Mouse (Mus musculus) thymus, adult 2 months (tissue): ENCODE data around the gene Sass6. TPM values are rescaled to one million over a fixed set of nuclear protein-coding genes. Genes with fewer than 3 reads are reported as not detected.

Source experiments
- DNase-seq: peaks from one replicate; pipeline ENCODE4 v3.0.0; 2021
- H3K27ac ChIP-seq: fragments of 200-500 bp; 2 replicates; pipeline ENCODE4 v1.5.1; 2012; ENCODE audit warnings: low read length, control low read depth; ENCODE audit not compliant: control insufficient read depth, insufficient read depth
- H3K27me3 ChIP-seq: fragments of 200-500 bp; 2 replicates; pipeline ENCODE4 v1.6.1; 2012; ENCODE audit warnings: mild to moderate bottlenecking, low read length, moderate library complexity, mixed read lengths; ENCODE audit not compliant: control insufficient read depth, insufficient read depth
- H3K36me3 ChIP-seq: fragments of 200-500 bp; 2 replicates; pipeline ENCODE4 v1.6.1; 2012; ENCODE audit warnings: mild to moderate bottlenecking, low read length, moderate library complexity; ENCODE audit not compliant: control insufficient read depth, insufficient read depth
- H3K4me1 ChIP-seq: fragments of 200-500 bp; replicated peaks from 2 replicates; pipeline ENCODE4 v1.6.1; 2012; ENCODE audit warnings: low read length; ENCODE audit not compliant: control insufficient read depth, insufficient read depth
- H3K4me3 ChIP-seq: fragments of 200-500 bp; 2 replicates; pipeline ENCODE4 v1.5.1; 2012; ENCODE audit warnings: mild to moderate bottlenecking, low read length, control low read depth, moderate library complexity; ENCODE audit not compliant: control insufficient read depth, insufficient read depth
- CTCF ChIP-seq: fragments of 200-500 bp; IDR thresholded peaks from 2 replicates; pipeline ENCODE4 v1.5.1; 2012; ENCODE audit warnings: mild to moderate bottlenecking, control low read depth, low read length, moderate library complexity, borderline replicate concordance; ENCODE audit not compliant: control insufficient read depth, poor library complexity, insufficient read depth; ENCODE audit errors: extremely low read depth
- POLR2A ChIP-seq: fragments of 200-500 bp; IDR thresholded peaks from 2 replicates; pipeline ENCODE4 v1.6.1; 2012; ENCODE audit warnings: mild to moderate bottlenecking, low read length, control low read depth, moderate library complexity; ENCODE audit not compliant: control insufficient read depth, poor library complexity, insufficient read depth; ENCODE audit errors: extremely low read depth
- WGBS: fragments of 180-500 bp; shearing (Covaris S2); methylation state at CpG from one replicate; pipeline ENCODE4 v1.1.7; 2018; 5-methylcytosine and 5-hydroxymethylcytosine counted together
- polyA plus RNA-seq: library from polyadenylated mRNA; depleted of rRNA; stranded (reverse); fragments of >200 nt; gene quantifications from 2 replicates; pipeline ENCODE4 v1.2.3, GENCODE M21; 2012

The Sass6 gene
- polyA plus RNA-seq, 1 experiment = 7.6 TPM

DNA sequence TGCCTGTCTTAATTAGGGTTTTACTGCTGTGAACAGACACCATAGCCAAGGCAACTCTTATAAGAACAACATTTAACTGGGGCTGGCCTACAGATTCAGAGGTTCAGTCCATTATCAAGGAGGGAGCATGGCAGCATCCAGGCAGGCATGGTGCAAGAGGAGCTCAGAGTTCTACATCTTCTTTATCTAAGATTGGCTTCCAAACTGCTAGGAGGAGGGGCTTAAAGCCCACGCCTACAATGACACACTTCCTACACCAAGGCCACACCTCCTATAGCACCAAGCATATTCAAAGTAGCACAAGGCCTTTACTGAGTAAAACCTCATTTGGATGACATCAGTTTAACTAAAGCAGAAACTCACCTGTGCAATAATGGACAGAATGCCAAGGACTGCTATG lies 45.2 kb downstream of the Sass6 start:
- Histone ChIP-seq H3K4me1 (no peaks in the 10 kb centered on the region), H3K36me3 (peaks cover 55% of the 10 kb centered on the region), H3K4me3 (no peak overlapping the region), H3K27ac (no peak overlapping the region), H3K27me3 (no peaks in the 10 kb centered on the region)
- no peak for DNase-seq
- TF ChIP-seq CTCF (no peak), POLR2A (no peak)
- WGBS = 82% methylated on average over 1 of the region's 1 CpGs

DNA sequence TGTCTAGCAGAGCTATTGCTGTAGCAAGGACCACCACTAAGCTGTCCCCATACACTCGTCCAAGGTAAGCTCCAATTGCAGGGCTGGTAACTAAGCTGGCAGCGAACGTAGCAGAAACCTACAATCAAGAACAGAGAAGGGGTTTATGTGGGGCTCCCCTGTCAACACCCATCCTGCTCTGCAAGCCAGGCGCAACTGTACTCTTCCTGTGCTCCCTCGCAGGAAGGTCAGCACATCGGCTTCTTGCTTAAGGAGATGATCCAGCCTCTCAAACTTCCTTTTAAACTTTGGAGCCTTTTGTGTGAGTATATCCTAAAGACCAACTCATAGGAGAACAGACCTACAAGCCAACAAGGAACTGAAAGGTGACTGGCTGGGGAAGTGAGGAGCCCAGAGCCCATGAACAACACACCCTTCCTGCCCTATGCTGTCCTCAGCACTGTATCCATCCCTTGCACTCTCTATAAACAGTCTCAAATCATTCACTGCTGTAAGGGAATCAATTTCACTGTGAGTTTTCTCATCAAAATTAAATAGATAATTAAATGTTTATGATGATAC lies 47.1 kb downstream of the Sass6 start:
- no peak for DNase-seq
- no peak overlapping the region for H3K27ac ChIP-seq
- no peaks in the 10 kb centered on the region for H3K27me3 ChIP-seq
- TF ChIP-seq CTCF (no peak), POLR2A (no peak)
- H3K4me3 ChIP-seq = no peak overlapping the region
- 98% methylated on average over 6 of the region's 6 CpGs for WGBS
- H3K4me1 ChIP-seq = no peaks in the 10 kb centered on the region
- H3K36me3 ChIP-seq = peaks cover 54% of the 10 kb centered on the region

DNA sequence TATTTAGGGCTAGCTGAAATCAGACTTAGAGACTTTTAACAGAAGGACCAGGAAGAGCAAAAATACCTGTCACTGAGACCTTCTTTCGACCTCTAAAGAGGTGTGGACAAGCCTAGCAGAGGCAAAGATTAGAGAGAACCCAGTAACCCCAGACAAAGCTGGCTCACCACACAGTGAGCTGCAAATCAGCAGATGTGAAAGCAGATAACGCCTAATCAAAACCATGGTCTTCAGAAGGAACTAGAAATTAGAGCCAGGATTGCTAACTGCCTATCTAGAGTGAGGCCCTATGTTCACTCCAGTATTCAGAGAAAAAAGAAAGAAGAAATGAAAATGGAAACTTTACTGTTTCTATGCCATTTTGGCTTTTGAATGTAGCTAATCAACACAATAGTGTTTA lies 47.6 kb downstream of the Sass6 start:
- H3K4me3 ChIP-seq = no peak overlapping the region
- H3K27me3 ChIP-seq = no peaks in the 10 kb centered on the region
- DNase-seq = no peak
- peaks cover 53% of the 10 kb centered on the region for H3K36me3 ChIP-seq
- H3K4me1 ChIP-seq = no peaks in the 10 kb centered on the region
- no peak for TF ChIP-seq POLR2A
- 71% methylated on average over 2 of the region's 2 CpGs for WGBS
- no peak overlapping the region for H3K27ac ChIP-seq

DNA sequence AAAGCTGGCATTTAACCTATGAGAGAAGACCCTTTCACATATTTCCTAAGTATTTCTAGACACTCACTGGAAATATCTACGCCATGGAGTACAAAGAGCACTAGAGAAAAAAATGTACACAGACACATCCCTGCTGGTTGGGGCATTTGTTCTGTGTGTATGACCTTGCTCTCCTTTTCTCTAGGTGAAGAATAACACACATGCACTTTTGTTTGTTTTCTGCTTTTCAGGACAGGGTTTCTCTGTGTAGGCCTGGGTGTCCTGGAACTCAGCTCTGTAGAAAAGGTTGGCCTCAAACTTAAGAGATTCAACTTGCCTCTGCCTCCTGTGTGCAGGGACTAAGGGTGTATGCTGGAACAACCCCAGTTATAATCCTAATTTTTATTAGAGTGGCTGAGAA lies 51.6 kb downstream of the Sass6 start:
- WGBS = 98% methylated on average over 1 of the region's 1 CpGs
- no peak overlapping the region for H3K4me3 ChIP-seq
- no peaks in the 10 kb centered on the region for H3K27me3 ChIP-seq
- H3K27ac ChIP-seq = no peak overlapping the region
- no peak for DNase-seq
- no peaks in the 10 kb centered on the region for H3K4me1 ChIP-seq
- TF ChIP-seq POLR2A = no peak
- H3K36me3 ChIP-seq = peaks cover 37% of the 10 kb centered on the region

DNA sequence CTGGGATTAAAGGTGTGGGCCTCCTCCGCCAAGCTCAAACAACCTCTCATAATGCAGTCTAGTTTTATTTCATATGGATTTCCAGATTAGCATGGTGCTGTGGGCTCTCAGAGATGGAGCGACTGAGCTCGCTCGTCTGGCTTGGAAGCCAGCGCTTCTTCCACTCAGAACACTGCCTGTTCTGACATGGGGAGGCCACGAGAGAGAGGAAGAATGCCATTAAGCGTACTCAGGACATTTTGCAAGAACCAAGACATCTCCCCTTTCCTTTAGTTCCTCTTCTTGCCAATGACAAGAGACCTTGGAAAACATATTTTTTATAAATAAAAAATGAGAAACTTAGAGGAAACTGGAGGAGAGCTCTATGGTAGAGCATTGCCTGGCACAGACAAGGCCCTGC lies 54.0 kb downstream of the Sass6 start:
- H3K27me3 ChIP-seq = no peaks in the 10 kb centered on the region
- TF ChIP-seq CTCF (no peak), POLR2A (no peak)
- H3K27ac ChIP-seq = no peak overlapping the region
- WGBS = 98% methylated on average over 7 of the region's 7 CpGs
- DNase-seq = no peak
- peaks cover 20% of the 10 kb centered on the region; the same call in 1 of the 2 replicates for H3K36me3 ChIP-seq
- H3K4me3 ChIP-seq = no peak overlapping the region
- H3K4me1 ChIP-seq = no peaks in the 10 kb centered on the region

DNA sequence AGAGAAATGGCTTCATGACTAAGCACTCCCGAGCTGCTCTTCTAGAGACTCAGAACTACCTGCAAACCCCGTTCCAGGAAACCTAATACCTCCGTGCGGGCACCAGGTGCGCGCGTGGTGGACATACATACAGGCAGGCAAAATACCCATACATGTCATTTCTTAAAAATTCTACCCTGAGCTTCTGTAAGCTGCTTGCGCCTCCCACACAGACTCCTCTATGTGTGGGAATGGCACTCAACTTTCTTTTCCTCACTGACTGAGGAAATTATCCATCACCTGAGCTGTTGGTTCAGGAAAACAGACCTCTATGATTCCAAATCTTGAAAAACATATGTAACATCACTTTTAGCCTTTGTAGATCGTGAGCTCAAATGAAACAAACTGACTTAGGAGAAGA lies 55.9 kb downstream of the Sass6 start:
- TF ChIP-seq CTCF = no peak
- no peak for TF ChIP-seq POLR2A
- H3K4me1 ChIP-seq = no peaks in the 10 kb centered on the region; the same call in 1 of the 2 replicates
- no peak overlapping the region for H3K27ac ChIP-seq
- H3K36me3 ChIP-seq = peaks cover 12% of the 10 kb centered on the region; the same call in 1 of the 2 replicates
- DNase-seq = no peak
- WGBS = 94% methylated on average over 9 of the region's 9 CpGs
- no peak overlapping the region for H3K4me3 ChIP-seq
- no peaks in the 10 kb centered on the region for H3K27me3 ChIP-seq

DNA sequence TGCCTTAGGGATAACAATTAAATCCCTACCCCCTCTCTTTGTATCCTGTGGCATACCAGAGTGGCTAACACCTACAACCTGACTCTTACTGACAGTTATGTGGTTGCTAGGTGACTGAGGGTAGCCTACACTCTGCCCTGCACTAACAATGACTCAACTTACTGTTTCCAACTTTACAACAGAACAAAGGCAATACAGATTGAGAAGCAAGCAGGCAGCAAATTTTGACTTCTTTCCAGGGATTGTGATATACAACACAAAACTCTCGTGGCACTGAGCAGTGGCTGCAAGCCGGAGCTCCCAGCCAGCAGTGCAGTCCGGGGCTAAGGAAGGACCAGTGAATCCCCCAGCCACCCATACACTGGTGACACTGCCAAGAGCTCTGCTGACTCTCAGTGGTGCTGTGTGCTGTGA lies 57.3 kb downstream of the Sass6 start:
- Histone ChIP-seq H3K4me3 (no peak overlapping the region), H3K27me3 (no peaks in the 10 kb centered on the region), H3K4me1 (no peaks in the 10 kb centered on the region; the same call in 1 of the 2 replicates), H3K36me3 (peaks cover 9% of the 10 kb centered on the region; the same call in 1 of the 2 replicates), H3K27ac (no peak overlapping the region)
- WGBS = 96% methylated on average over 3 of the region's 3 CpGs
- TF ChIP-seq CTCF = no peak
- TF ChIP-seq POLR2A = no peak
- DNase-seq = no peak
